Mouse (Mus musculus): Measurements from ENCODE around the gene Gsg1. TPM values are rescaled to one million over a fixed set of nuclear protein-coding genes. Genes with fewer than 3 reads are reported as not detected.

The Gsg1 gene
- 0.31 and 0.55 TPM in 2 replicates for polyA plus RNA-seq (2014; fragmentation: Nextera tagmentation; extraction: Ambion mirVana)

GRCm38 (mm10) chr6:135254153-135254552 is at the start of gene Gsg1:
TSS of gene Gsg1 (minus strand) at chr6:135254351.
- no peak for ATAC-seq
- no peak for DNase-seq (ENCODE audit: low spot score)
- H3K4me1 ChIP-seq (ENCODE audit: control insufficient read depth, insufficient read depth, low read length) = peaks cover 12% of the 10 kb centered on the region
- H3K4me2 ChIP-seq (ENCODE audit: low read length) = no peak within 1 kb of the TSS
- no peaks in the 10 kb centered on the region for H3K27me3 ChIP-seq (replicated peaks; ENCODE audit: control insufficient read depth, insufficient read depth, low read length)
- 77% methylated on average over 7 of the region's 7 CpGs for WGBS
- no peaks in the 10 kb centered on the region for H3K36me3 ChIP-seq (ENCODE audit: control insufficient read depth, insufficient read depth, low read length)
- no peak within 1 kb of the TSS for H3K4me3 ChIP-seq (ENCODE audit: low read depth, low read length)
- H3K9ac ChIP-seq (ENCODE audit: low read length) = no peak within 1 kb of the TSS
- H3K27ac ChIP-seq (ENCODE audit: low read depth, low read length) = no peak within 1 kb of the TSS
- no peaks in the 10 kb centered on the region; the same call in 1 of the 2 replicates for H3K9me3 ChIP-seq (replicated peaks; ENCODE audit: control insufficient read depth, low read length)

GRCm38 (mm10) chr6:135302421-135303125 is 48.4 kb upstream of the Gsg1 start:
- DNase-seq (ENCODE audit: low spot score) = no peak
- H3K27me3 ChIP-seq (replicated peaks; ENCODE audit: control insufficient read depth, insufficient read depth, low read length) = no peaks in the 10 kb centered on the region
- H3K36me3 ChIP-seq (ENCODE audit: control insufficient read depth, insufficient read depth, low read length) = no peaks in the 10 kb centered on the region
- H3K4me1 ChIP-seq (ENCODE audit: control insufficient read depth, insufficient read depth, low read length) = no peaks in the 10 kb centered on the region
- no peak overlapping the region for H3K27ac ChIP-seq (ENCODE audit: low read depth, low read length)
- no peak for ATAC-seq
- no peak overlapping the region for H3K4me2 ChIP-seq (ENCODE audit: low read length)
- no peak overlapping the region for H3K9ac ChIP-seq (ENCODE audit: low read length)
- no peak overlapping the region for H3K4me3 ChIP-seq (ENCODE audit: low read depth, low read length)
- H3K9me3 ChIP-seq (replicated peaks; ENCODE audit: control insufficient read depth, low read length) = no peaks in the 10 kb centered on the region
- 95% methylated on average over 10 of the region's 10 CpGs for WGBS

- Histone ChIP-seq H3K4me2 (ENCODE audit: low read length) (no peak overlapping the region), H3K4me3 (ENCODE audit: low read depth, low read length) (no peak overlapping the region), H3K27me3 (replicated peaks; ENCODE audit: control insufficient read depth, insufficient read depth, low read length) (no peaks in the 10 kb centered on the region), H3K9ac (ENCODE audit: low read length) (no peak overlapping the region), H3K36me3 (ENCODE audit: control insufficient read depth, insufficient read depth, low read length) (no peaks in the 10 kb centered on the region), H3K27ac (ENCODE audit: low read depth, low read length) (no peak overlapping the region), H3K9me3 (replicated peaks; ENCODE audit: control insufficient read depth, low read length) (no peaks in the 10 kb centered on the region), H3K4me1 (ENCODE audit: control insufficient read depth, insufficient read depth, low read length) (no peaks in the 10 kb centered on the region)
- no peak for ATAC-seq
- WGBS = 84% methylated on average over 4 of the region's 4 CpGs
- no peak for DNase-seq (ENCODE audit: low spot score)
Measured at GRCm38 (mm10) chr6:135300469-135300868, 46.3 kb upstream of the Gsg1 start.

- no peak overlapping the region for H3K9ac ChIP-seq (ENCODE audit: low read length)
- no peak for ATAC-seq
- H3K36me3 ChIP-seq (ENCODE audit: control insufficient read depth, insufficient read depth, low read length) = no peaks in the 10 kb centered on the region
- H3K9me3 ChIP-seq (replicated peaks; ENCODE audit: control insufficient read depth, low read length) = no peaks in the 10 kb centered on the region
- no peak for DNase-seq (ENCODE audit: low spot score)
- H3K27ac ChIP-seq (ENCODE audit: low read depth, low read length) = no peak overlapping the region
- no peaks in the 10 kb centered on the region for H3K27me3 ChIP-seq (replicated peaks; ENCODE audit: control insufficient read depth, insufficient read depth, low read length)
- no peak overlapping the region for H3K4me2 ChIP-seq (ENCODE audit: low read length)
- WGBS = 88% methylated on average over 7 of the region's 7 CpGs
- H3K4me1 ChIP-seq (ENCODE audit: control insufficient read depth, insufficient read depth, low read length) = no peaks in the 10 kb centered on the region
- H3K4me3 ChIP-seq (ENCODE audit: low read depth, low read length) = no peak overlapping the region
Measured at GRCm38 (mm10) chr6:135299024-135299550, 44.9 kb upstream of the Gsg1 start.

GRCm38 (mm10) chr6:135297570-135297969 is 43.4 kb upstream of the Gsg1 start:
- no peak overlapping the region for H3K4me3 ChIP-seq (ENCODE audit: low read depth, low read length)
- H3K27me3 ChIP-seq (replicated peaks; ENCODE audit: control insufficient read depth, insufficient read depth, low read length) = no peaks in the 10 kb centered on the region
- DNase-seq (ENCODE audit: low spot score) (no peak), ATAC-seq (no peak)
- no peak overlapping the region for H3K9ac ChIP-seq (ENCODE audit: low read length)
- no peak overlapping the region for H3K4me2 ChIP-seq (ENCODE audit: low read length)
- H3K4me1 ChIP-seq (ENCODE audit: control insufficient read depth, insufficient read depth, low read length) = no peaks in the 10 kb centered on the region
- no peak overlapping the region for H3K27ac ChIP-seq (ENCODE audit: low read depth, low read length)
- no peaks in the 10 kb centered on the region for H3K36me3 ChIP-seq (ENCODE audit: control insufficient read depth, insufficient read depth, low read length)
- no peaks in the 10 kb centered on the region for H3K9me3 ChIP-seq (replicated peaks; ENCODE audit: control insufficient read depth, low read length)
- WGBS = 84% methylated on average over 7 of the region's 7 CpGs

- ATAC-seq = no peak
- WGBS = 84% methylated on average over 17 of the region's 17 CpGs
- H3K9me3 ChIP-seq (replicated peaks; ENCODE audit: control insufficient read depth, low read length) = no peaks in the 10 kb centered on the region
Measured at GRCm38 (mm10) chr6:135296267-135296666, 42.1 kb upstream of the Gsg1 start.

GRCm38 (mm10) chr6:135295082-135295861 is 41.1 kb upstream of the Gsg1 start:
- 73% methylated on average over 11 of the region's 11 CpGs for WGBS
- Histone ChIP-seq H3K4me3 (ENCODE audit: low read depth, low read length) (no peak overlapping the region), H3K27ac (ENCODE audit: low read depth, low read length) (no peak overlapping the region), H3K4me2 (ENCODE audit: low read length) (no peak overlapping the region), H3K27me3 (replicated peaks; ENCODE audit: control insufficient read depth, insufficient read depth, low read length) (no peaks in the 10 kb centered on the region), H3K9ac (ENCODE audit: low read length) (no peak overlapping the region), H3K9me3 (replicated peaks; ENCODE audit: control insufficient read depth, low read length) (no peaks in the 10 kb centered on the region), H3K36me3 (ENCODE audit: control insufficient read depth, insufficient read depth, low read length) (no peaks in the 10 kb centered on the region), H3K4me1 (ENCODE audit: control insufficient read depth, insufficient read depth, low read length) (no peaks in the 10 kb centered on the region)
- no peak for ATAC-seq
- DNase-seq (ENCODE audit: low spot score) = no peak

More at GRCm38 (mm10) chr6:135296267-135296666, 42.1 kb upstream of the Gsg1 start:
- no peak for DNase-seq (ENCODE audit: low spot score)
- H3K27me3 ChIP-seq (replicated peaks; ENCODE audit: control insufficient read depth, insufficient read depth, low read length) = no peaks in the 10 kb centered on the region
- H3K36me3 ChIP-seq (ENCODE audit: control insufficient read depth, insufficient read depth, low read length) = no peaks in the 10 kb centered on the region
- H3K4me3 ChIP-seq (ENCODE audit: low read depth, low read length) = no peak overlapping the region
- H3K9ac ChIP-seq (ENCODE audit: low read length) = no peak overlapping the region
- H3K27ac ChIP-seq (ENCODE audit: low read depth, low read length) = no peak overlapping the region
- H3K4me2 ChIP-seq (ENCODE audit: low read length) = no peak overlapping the region
- H3K4me1 ChIP-seq (ENCODE audit: control insufficient read depth, insufficient read depth, low read length) = no peaks in the 10 kb centered on the region

- H3K9me3 ChIP-seq (replicated peaks; ENCODE audit: control insufficient read depth, low read length) = no peaks in the 10 kb centered on the region
- no peak overlapping the region for H3K4me3 ChIP-seq (ENCODE audit: low read depth, low read length)
- no peaks in the 10 kb centered on the region for H3K27me3 ChIP-seq (replicated peaks; ENCODE audit: control insufficient read depth, insufficient read depth, low read length)
- no peak overlapping the region for H3K9ac ChIP-seq (ENCODE audit: low read length)
- WGBS = 83% methylated on average over 6 of the region's 6 CpGs
- H3K36me3 ChIP-seq (ENCODE audit: control insufficient read depth, insufficient read depth, low read length) = no peaks in the 10 kb centered on the region
- no peak overlapping the region for H3K27ac ChIP-seq (ENCODE audit: low read depth, low read length)
- H3K4me2 ChIP-seq (ENCODE audit: low read length) = no peak overlapping the region
- H3K4me1 ChIP-seq (ENCODE audit: control insufficient read depth, insufficient read depth, low read length) = no peaks in the 10 kb centered on the region
- DNase-seq (ENCODE audit: low spot score) (no peak), ATAC-seq (no peak)
Measured at GRCm38 (mm10) chr6:135294150-135294549, 40.0 kb upstream of the Gsg1 start.

GRCm38 (mm10) chr6:135292391-135292790 is 38.2 kb upstream of the Gsg1 start:
- H3K36me3 ChIP-seq (ENCODE audit: control insufficient read depth, insufficient read depth, low read length) = no peaks in the 10 kb centered on the region
- H3K9ac ChIP-seq (ENCODE audit: low read length) = no peak overlapping the region
- 76% methylated on average over 4 of the region's 4 CpGs for WGBS
- no peak overlapping the region for H3K4me3 ChIP-seq (ENCODE audit: low read depth, low read length)
- no peak for DNase-seq (ENCODE audit: low spot score)
- H3K27ac ChIP-seq (ENCODE audit: low read depth, low read length) = no peak overlapping the region
- H3K27me3 ChIP-seq (replicated peaks; ENCODE audit: control insufficient read depth, insufficient read depth, low read length) = no peaks in the 10 kb centered on the region
- H3K4me1 ChIP-seq (ENCODE audit: control insufficient read depth, insufficient read depth, low read length) = no peaks in the 10 kb centered on the region
- no peak overlapping the region for H3K4me2 ChIP-seq (ENCODE audit: low read length)
- H3K9me3 ChIP-seq (replicated peaks; ENCODE audit: control insufficient read depth, low read length) = no peaks in the 10 kb centered on the region
- no peak for ATAC-seq
